Mouse (Mus musculus) CH12F3 (cell line): ENCODE results near the gene Atxn7l2.

Experiments
- in situ Hi-C: fragments of 300-500 bp; cut with MboI; formaldehyde crosslinking; loops from 2 replicates; pipeline ENCODE4 v1.14.3; 2020; ENCODE audit warnings: low sequenced_read_pairs

Atxn7l2 gene

DNA sequence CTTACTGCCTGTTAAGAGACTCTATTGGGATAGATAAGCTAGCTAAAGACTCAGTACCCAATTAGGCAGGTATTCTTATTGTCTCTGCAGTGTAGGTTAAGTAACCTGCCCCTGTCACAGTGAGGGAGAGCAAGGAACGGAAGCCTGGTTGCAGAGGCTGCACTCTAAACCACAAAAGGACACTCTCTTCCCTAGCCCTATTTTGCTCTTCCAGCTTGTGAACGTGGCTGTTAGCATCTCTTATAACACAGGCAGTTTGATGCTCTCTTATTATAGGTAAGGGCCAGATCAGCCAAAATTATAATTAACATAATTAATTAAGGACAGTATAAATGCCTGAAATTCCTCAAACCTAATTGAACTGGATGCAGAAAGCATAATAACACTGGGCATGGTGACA lies 30.2 kb downstream of the Atxn7l2 start:
- in situ Hi-C loops = no loop called here

GRCm38 (mm10) chr3:108178756-108179715 lies 31.7 kb downstream of the Atxn7l2 start:
- in situ Hi-C loops = no loop called here

GRCm38 (mm10) chr3:108174672-108175531 lies 35.8 kb downstream of the Atxn7l2 start:
- in situ Hi-C loops = no loop called here

GRCm38 (mm10) chr3:108169199-108169598 lies 41.5 kb downstream of the Atxn7l2 start:
- in situ Hi-C loops = loop anchor here (10.0 kb wide), 1 partner anchor 216 kb away; the partner anchor contains the start of gene Psrc1

DNA sequence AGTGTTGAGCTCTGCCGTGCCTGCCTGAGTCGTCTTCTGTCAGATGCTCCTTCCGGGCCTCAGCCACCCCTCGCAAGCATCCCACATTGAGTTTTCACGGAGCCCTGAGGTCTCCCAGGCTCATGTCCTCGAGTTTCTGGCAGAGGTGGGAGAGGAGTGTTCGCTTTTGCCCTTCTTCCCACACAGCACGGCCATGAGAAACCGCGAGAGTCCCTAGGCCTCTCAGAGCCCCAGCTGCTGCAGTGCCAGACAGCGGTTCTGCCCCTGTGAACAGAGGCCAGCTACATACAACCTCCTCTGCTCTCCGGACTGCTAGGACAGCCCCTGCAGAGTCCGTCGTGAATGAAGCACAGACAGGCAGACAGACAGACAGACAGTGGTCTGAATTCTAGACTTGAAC lies 43.2 kb downstream of the Atxn7l2 start:
- in situ Hi-C loops = loop anchor here (10.0 kb wide), 1 partner anchor 217 kb away; the partner anchor contains the start of gene Psrc1

- in situ Hi-C loops = loop anchor here (10.0 kb wide), 1 partner anchor 218 kb away; the partner anchor contains the start of gene Psrc1
Measured at GRCm38 (mm10) chr3:108166486-108167211, 44.1 kb downstream of the Atxn7l2 start.

DNA sequence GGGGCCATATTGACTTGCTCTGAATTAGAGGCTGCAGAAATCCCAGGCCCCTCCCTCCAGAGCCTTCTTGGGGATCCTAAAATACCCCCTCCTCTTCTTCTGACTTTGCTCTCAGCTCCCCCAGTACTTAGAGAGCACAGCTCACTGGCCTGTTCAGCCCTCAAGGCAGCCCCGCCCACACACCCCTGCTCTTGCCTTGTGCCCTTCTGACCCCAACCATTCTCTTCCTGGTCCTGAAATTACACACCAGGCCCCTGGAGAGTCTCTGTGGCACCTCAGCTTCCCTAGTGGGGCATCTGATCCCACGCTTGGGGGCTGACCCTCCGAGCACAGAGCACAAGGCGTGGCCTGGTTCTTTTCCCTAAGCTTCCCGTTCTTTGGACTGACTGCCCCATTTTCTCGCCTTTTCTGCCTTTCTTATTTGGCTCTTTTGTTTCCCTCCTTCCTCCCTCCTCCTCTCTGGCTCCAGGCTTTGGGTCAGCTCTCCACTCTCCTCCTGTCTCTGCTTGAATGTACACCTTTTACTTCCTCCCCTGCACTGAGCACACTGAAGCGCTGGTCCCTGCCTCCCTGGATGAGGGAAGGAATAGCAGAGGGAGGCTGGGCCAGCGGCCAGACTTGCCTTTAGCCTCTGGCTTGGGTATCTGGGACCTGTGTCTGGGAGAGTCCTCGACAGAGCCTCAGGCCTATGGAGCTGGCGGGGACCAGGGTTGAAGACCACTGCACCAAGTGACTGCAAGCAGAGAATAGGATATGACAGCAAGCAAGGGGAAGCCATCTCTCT lies 45.0 kb downstream of the Atxn7l2 start:
- in situ Hi-C loops = loop anchor here (10.0 kb wide), 1 partner anchor 219 kb away; the partner anchor contains the start of gene Psrc1

- in situ Hi-C loops = loop anchor here (10.0 kb wide), 1 partner anchor 220 kb away; the partner anchor contains the start of gene Psrc1
Measured at GRCm38 (mm10) chr3:108164807-108165206, 45.9 kb downstream of the Atxn7l2 start.

- in situ Hi-C loops = loop anchor here (10.0 kb wide), 1 partner anchor 221 kb away; the partner anchor contains the start of gene Psrc1
Measured at GRCm38 (mm10) chr3:108164091-108164490, 46.6 kb downstream of the Atxn7l2 start.

DNA sequence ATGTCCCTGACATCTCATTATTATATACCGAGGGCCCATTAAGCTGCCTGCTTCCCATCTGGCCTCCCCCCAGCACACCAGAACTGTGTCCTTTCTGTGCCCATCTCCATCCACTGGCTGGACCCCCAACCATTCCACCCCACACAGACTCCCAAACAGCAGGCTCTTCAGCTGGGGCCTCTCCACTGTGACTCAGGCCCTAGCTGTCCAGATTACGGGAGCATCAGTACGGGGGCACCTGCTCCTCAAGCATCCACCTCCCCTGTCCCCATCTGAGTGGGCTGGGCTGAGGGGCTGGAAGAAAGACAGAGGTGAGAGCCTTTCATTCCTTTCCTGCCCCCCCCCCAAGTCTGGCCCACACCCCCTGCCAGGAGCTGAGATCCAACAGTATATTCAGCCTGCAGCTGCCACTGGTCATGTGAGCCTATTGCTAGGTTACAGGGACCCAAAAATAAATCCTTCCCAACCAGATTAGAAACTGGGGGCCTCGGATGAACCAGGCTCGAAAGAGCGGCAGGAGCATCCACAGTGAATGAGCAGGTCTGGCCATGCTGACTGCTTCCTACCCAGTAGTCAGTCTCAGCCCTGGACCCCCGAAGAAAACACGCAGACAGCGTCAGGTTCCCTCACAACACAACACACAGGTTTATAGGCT lies 52.2 kb downstream of the Atxn7l2 start:
- in situ Hi-C loops = no loop called here

GRCm38 (mm10) chr3:108154656-108155055 lies 56.1 kb downstream of the Atxn7l2 start, which contains the start of gene Gpr61:
Gene Gpr61 (minus strand): TSS chr3:108154882.
- in situ Hi-C loops = no loop called here

DNA sequence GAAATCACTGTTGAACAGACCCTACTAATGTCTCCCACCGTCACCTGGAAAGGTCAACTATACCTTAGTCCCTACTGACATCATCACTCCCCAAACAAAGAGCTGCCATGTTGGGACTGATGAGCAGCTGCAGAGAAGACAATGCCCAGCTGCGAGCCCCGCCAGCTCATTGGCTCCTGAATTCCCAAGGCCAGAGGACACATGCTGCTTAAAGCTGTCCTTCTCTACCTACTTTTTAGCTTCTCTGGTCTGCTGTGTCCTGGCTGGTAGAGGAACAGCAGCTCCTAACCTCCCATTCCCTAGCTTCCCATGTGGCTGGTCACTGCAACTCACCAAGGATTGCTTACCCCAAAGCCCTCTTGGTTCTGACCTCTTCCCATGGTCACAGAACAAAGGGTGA lies 58.4 kb downstream of the Atxn7l2 start:
- in situ Hi-C loops = no loop called here
